Comparison of ENCODE assay signal across 21 mouse cellular contexts in the genomic region with DNA sequence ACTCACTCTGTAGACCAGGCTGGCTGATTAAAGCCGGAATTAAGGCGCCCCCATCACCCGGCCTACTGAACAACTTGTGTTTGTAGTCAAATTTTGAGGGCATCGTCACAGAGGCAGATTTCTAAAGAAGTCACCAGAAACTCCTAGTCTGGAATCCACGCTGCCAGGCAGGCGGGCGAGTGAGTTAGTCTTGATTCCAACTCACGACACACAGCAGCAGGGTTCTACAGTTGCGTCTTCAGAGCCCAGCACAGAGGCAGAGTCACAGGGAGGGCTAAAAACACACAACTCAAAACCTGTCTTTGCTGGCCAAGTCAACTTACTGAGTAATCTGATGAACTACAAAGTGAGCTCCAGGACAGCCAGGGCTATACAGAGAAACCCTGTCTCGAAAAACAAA. TPM values are rescaled to one million over a fixed set of nuclear protein-coding genes. Genes with fewer than 3 reads are reported as not detected.
"Had no signal": no experiment of that assay in that cellular context is flagged by ENCODE, and none has a peak within 500 bp of the region (broad histone marks: within the 10 kb centered on the region; RNA-seq: fewer than 3 reads in every experiment).

No protein-coding gene starts in this region.

- DNase-seq: kidney, postnatal 14 days; kidney, postnatal 4 days; left cerebral cortex, postnatal 4 days; lung, embryonic 14.5 days; midbrain, embryonic 14.5 days; right cerebral cortex, postnatal 14 days; right cerebral cortex, postnatal 4 days; thymus, adult 2 months; thymus, postnatal 25 days had no signal

- H3K27me3 ChIP-seq: limb, embryonic 12.5 days; limb, embryonic 15.5 days had no signal

- H3K4me3 ChIP-seq: limb, embryonic 12.5 days; limb, embryonic 15.5 days had no signal

- H3K9me3 ChIP-seq: limb, embryonic 12.5 days; limb, embryonic 15.5 days had no signal

- H3K4me2 ChIP-seq: limb, embryonic 12.5 days; limb, embryonic 15.5 days; lung, embryonic 14.5 days had no signal

- ATAC-seq: intestine, postnatal 0 days; lung, postnatal 0 days had no signal

- H3K36me3 ChIP-seq: limb, embryonic 15.5 days had no signal

- H3K27ac ChIP-seq: limb, embryonic 12.5 days; limb, embryonic 15.5 days; macrophage; stomach, postnatal 0 days had no signal

- H3K9ac ChIP-seq: limb, embryonic 12.5 days; limb, embryonic 15.5 days; lung, embryonic 14.5 days had no signal

RNA-seq across cellular contexts. Expression of a gene that starts 39.4 kb away (rescaled TPM):
- total RNA-seq: layer of hippocampus, adult 18-20 months; layer of hippocampus, postnatal 14 days; left cerebral cortex, adult 8-10 months; left cerebral cortex, postnatal 14 days; left cerebral cortex, postnatal 4 days; megakaryocyte, adult 5-6 weeks; midbrain, postnatal 0 days had no signal
- polyA plus RNA-seq: lung, embryonic 14.5 days; macrophage; stomach, postnatal 0 days had no signal

RNA-seq across cellular contexts. Expression of a gene that starts 57.8 kb away (rescaled TPM):
- total RNA-seq: megakaryocyte, adult 5-6 weeks had no signal
- polyA plus RNA-seq: macrophage had no signal
